Mouse (Mus musculus) limb, embryonic 13.5 days (tissue): ENCODE measurements around the gene Mllt1. TPM values are rescaled to one million over a fixed set of nuclear protein-coding genes. Genes with fewer than 3 reads are reported as not detected.

Experiments
- ATAC-seq: fragments of 200-750 bp; cut with Nextera tagmentation; 2 replicates; pipeline ENCODE4 v1.8.0; 2017; ENCODE audit warnings: low read depth, moderate number of reproducible peaks, moderate TSS enrichment; ENCODE audit not compliant: low FRiP score
- H3K27ac ChIP-seq: fragments of 300-500 bp; sonication (generic); 2 replicates; pipeline ENCODE4 v1.5.1; 2015; ENCODE audit warnings: inconsistent platforms, mild to moderate bottlenecking, moderate library complexity
- H3K27me3 ChIP-seq: fragments of 300-500 bp; sonication (generic); 2 replicates; pipeline ENCODE4 v1.6.1; 2015; ENCODE audit warnings: mild to moderate bottlenecking, inconsistent platforms
- H3K36me3 ChIP-seq: fragments of 300-500 bp; sonication (generic); 2 replicates; pipeline ENCODE4 v1.6.1; 2015; ENCODE audit warnings: inconsistent platforms, mild to moderate bottlenecking, moderate library complexity
- H3K4me1 ChIP-seq: fragments of 300-500 bp; sonication (generic); 2 replicates; pipeline ENCODE4 v1.6.1; 2015; ENCODE audit warnings: inconsistent platforms
- H3K4me2 ChIP-seq: fragments of 300-500 bp; sonication (generic); replicated peaks from 2 replicates; pipeline ENCODE4 v1.6.1; 2015; ENCODE audit warnings: inconsistent platforms, mild to moderate bottlenecking, moderate library complexity
- H3K4me3 ChIP-seq: fragments of 300-500 bp; sonication (generic); 2 replicates; pipeline ENCODE4 v1.5.1; 2015; ENCODE audit warnings: moderate library complexity, mild to moderate bottlenecking, inconsistent platforms
- H3K9ac ChIP-seq: fragments of 300-500 bp; sonication (generic); 2 replicates; pipeline ENCODE4 v1.6.1; 2015; ENCODE audit warnings: mild to moderate bottlenecking, inconsistent platforms
- H3K9me3 ChIP-seq: fragments of 300-500 bp; sonication (generic); 2 replicates; pipeline ENCODE4 v1.6.1; 2016; ENCODE audit warnings: inconsistent platforms
- WGBS: fragments of 180-500 bp; shearing (Covaris S2); methylation state at CpG from one replicate; pipeline ENCODE4 v1.1.7; 2015; 5-methylcytosine and 5-hydroxymethylcytosine counted together
- polyA plus RNA-seq: library from polyadenylated mRNA; unstranded; fragments of >200 nt; fragmentation: Nextera tagmentation; extraction: Ambion mirVana; gene quantifications from 2 replicates; pipeline ENCODE4 v1.2.1, GENCODE M21; 2015

The Mllt1 gene
- polyA plus RNA-seq, 1 experiment from 2014 or later: 74.1 TPM

GRCm38 (mm10) chr17:56848785-56849184 is 86.4 kb downstream of the Mllt1 start:
- WGBS: 86% methylated on average over 5 of the region's 5 CpGs
- Histone ChIP-seq H3K9me3 (no peaks in the 10 kb centered on the region), H3K27me3 (no peaks in the 10 kb centered on the region), H3K4me3 (no peak overlapping the region), H3K4me1 (no peaks in the 10 kb centered on the region), H3K4me2 (no peak overlapping the region), H3K36me3 (no peaks in the 10 kb centered on the region), H3K9ac (no peak overlapping the region), H3K27ac (no peak overlapping the region)
- no peak for ATAC-seq

GRCm38 (mm10) chr17:56843678-56844077 is 91.5 kb downstream of the Mllt1 start:
- H3K27me3 ChIP-seq: no peaks in the 10 kb centered on the region
- no peak for ATAC-seq

More at GRCm38 (mm10) chr17:56843678-56844077, 91.5 kb downstream of the Mllt1 start:
- no peak overlapping the region for H3K4me3 ChIP-seq
- H3K9me3 ChIP-seq: no peaks in the 10 kb centered on the region
- WGBS: 85% methylated on average over 5 of the region's 5 CpGs
- no peaks in the 10 kb centered on the region for H3K36me3 ChIP-seq
- no peak overlapping the region for H3K27ac ChIP-seq
- no peak overlapping the region for H3K9ac ChIP-seq
- H3K4me2 ChIP-seq: no peak overlapping the region
- no peaks in the 10 kb centered on the region for H3K4me1 ChIP-seq

Other genes starting within 250 kb of the Mllt1 start
- gene Ndufa11, start 217.6 kb downstream of the Mllt1 start, polyA plus RNA-seq: 431 and 434 TPM in 2 replicates
- gene Vmac, start 217.4 kb downstream of the Mllt1 start, polyA plus RNA-seq: 20.2 and 21.3 TPM in 2 replicates
- 14.1 TPM in 2 replicates for gene Nrtn, start 177.9 kb downstream of the Mllt1 start, polyA plus RNA-seq
- gene Dus3l, start 170.7 kb downstream of the Mllt1 start, polyA plus RNA-seq: 47.7 and 50.5 TPM in 2 replicates
- 1.4 and 1.5 TPM in 2 replicates for gene Prr22, start 165.2 kb downstream of the Mllt1 start, polyA plus RNA-seq
- gene Rfx2, start 104.4 kb downstream of the Mllt1 start, polyA plus RNA-seq: 4.5 and 4.9 TPM in 2 replicates
- gene Acsbg2, start 61.0 kb downstream of the Mllt1 start, polyA plus RNA-seq: not detected in 2 replicates
- 0.29 and 0.47 TPM in 2 replicates for gene 1700061G19Rik, start 59.9 kb downstream of the Mllt1 start, polyA plus RNA-seq
- gene Acer1, start 46.7 kb upstream of the Mllt1 start, polyA plus RNA-seq: not detected in 2 replicates
- 157 and 163 TPM in 2 replicates for gene Clpp, start 54.9 kb upstream of the Mllt1 start, polyA plus RNA-seq
- 41.7 and 44.4 TPM in 2 replicates for gene Alkbh7, start 61.9 kb upstream of the Mllt1 start, polyA plus RNA-seq
- not detected in 2 replicates for gene Pspn, start 64.6 kb upstream of the Mllt1 start, polyA plus RNA-seq
- 61.0 and 61.5 TPM in 2 replicates for gene Gtf2f1, start 75.9 kb upstream of the Mllt1 start, polyA plus RNA-seq
- gene Gm17949, start 76.1 kb upstream of the Mllt1 start, polyA plus RNA-seq: 0.32 TPM in 1 of 2 replicates, not detected in the other
- gene Khsrp, start 96.1 kb upstream of the Mllt1 start, polyA plus RNA-seq: 46.0 and 46.3 TPM in 2 replicates
- not detected in 2 replicates for gene Slc25a41, start 106.2 kb upstream of the Mllt1 start, polyA plus RNA-seq
- 1.7 and 2.9 TPM in 2 replicates for gene Crb3, start 123.7 kb upstream of the Mllt1 start, polyA plus RNA-seq
- gene Slc25a23, start 124.4 kb upstream of the Mllt1 start, polyA plus RNA-seq: 5.5 and 6.5 TPM in 2 replicates
- gene Dennd1c, start 143.1 kb upstream of the Mllt1 start, polyA plus RNA-seq: 1.1 TPM in 2 replicates
- 16.3 and 17.5 TPM in 2 replicates for gene Tubb4a, start 152.4 kb upstream of the Mllt1 start, polyA plus RNA-seq
- 9.2 and 10.9 TPM in 2 replicates for gene Tnfsf9, start 169.9 kb upstream of the Mllt1 start, polyA plus RNA-seq
- gene Cd70, start 214.4 kb upstream of the Mllt1 start, polyA plus RNA-seq: not detected in 2 replicates